Mouse (Mus musculus): ENCODE data around the gene Klhl29. TPM values are rescaled to one million over a fixed set of nuclear protein-coding genes. Genes with fewer than 3 reads are reported as not detected.

The Klhl29 gene
- total RNA-seq, 2 experiments from 2014 or later = 39.8 to 51.9 TPM

DNA sequence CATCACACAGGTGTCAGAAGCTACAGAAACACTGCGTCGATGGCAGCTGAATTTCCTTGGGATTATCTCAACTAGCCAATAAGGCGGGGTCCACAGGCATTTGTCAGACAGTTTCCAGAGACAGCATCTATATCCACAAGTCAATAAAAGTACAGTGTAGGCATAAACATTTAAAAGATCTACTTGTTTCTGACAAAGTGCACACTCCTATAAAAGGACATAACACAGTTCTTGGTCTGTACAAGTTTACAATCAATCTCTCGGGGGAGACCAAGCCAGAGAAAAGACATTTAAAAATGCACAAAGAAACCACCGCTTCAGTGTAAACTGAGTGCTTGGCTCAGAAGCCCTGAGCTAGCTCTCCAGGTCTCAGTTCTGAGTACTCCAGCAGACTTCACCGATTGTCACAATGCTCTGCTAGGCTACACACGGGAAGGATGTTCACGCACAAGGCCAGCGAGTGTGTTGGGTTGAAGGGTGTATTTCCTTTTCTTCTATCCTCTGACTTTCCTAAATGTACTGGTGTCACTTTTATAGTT is 59.4 kb downstream of the Klhl29 start:
- intact Hi-C loops (cut with DNase I) = no loop called here

GRCm38 (mm10) chr12:5307923-5308322 is 67.6 kb downstream of the Klhl29 start:
- intact Hi-C loops (cut with DNase I) = no loop called here
- DNase-seq (ENCODE audit: low spot score in 2 of 2) = no peak

More for the DNA sequence above, 59.4 kb downstream of the Klhl29 start:
- no peak for DNase-seq (ENCODE audit: low spot score in 2 of 2)

DNA sequence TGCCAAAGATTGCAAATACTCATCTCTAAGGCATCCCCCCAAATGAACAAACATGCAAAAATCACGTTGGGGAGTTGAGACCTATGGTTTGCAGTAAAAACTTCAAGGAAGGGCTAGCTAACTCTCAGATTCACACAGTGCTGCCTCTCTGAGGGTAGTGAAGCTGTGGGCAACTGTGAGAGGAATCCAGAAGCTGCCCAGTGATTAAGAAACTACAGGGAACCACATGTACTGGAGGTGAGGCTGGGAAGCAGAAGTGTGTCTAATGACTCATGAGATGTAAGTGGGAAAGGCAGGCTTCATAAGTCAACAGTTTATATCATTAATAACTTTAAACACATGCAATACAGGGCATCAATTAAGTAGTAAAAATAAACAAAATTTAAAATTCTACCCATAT is 70.0 kb downstream of the Klhl29 start:
- DNase-seq (ENCODE audit: low spot score in 2 of 2) = no peak
- intact Hi-C loops (cut with DNase I) = no loop called here

DNA sequence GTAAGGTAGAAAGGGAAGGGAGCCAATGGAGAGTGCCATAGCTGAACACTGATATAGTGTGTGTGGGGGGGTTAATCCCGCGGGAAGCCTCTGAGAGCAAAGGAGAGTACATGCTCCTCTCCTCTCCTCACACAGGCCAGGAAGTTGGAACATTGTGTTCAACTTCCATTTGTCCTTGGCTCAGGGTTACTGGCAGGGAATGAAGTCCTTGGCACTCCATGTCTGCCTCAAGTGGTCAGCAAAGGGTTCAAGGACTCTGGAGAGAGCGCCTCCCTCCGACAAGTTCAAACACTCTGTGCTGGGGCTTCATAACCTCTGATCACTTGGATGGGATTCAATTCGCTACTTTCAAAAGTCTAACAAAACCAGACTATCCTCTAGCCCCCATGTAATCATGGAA is 71.6 kb downstream of the Klhl29 start:
- intact Hi-C loops (cut with DNase I) = no loop called here
- no peak for DNase-seq (ENCODE audit: low spot score in 2 of 2)

DNA sequence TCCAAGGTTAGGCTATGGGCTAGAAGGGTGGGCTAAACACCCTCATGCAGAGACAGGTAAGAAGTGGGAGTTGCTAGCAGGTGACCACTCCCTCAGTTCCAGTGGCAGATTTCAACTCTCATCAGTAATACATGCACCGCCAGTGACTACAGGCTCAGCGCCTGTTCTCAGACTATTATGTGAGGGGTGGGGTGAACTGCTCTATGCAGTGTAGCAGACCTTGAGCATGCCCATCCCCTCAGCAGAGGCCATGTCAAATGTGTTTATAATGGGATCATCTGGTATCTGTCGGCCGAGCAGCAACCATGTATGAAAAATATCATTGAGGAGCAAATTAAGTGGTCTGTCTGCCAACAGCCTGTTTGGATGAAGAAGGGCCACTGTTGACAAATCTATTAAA is 72.4 kb downstream of the Klhl29 start:
- DNase-seq (ENCODE audit: low spot score in 2 of 2) = no peak
- intact Hi-C loops (cut with DNase I) = no loop called here

GRCm38 (mm10) chr12:5301841-5302240 is 73.6 kb downstream of the Klhl29 start:
- intact Hi-C loops (cut with DNase I) = no loop called here
- DNase-seq (ENCODE audit: low spot score in 2 of 2) = no peak

GRCm38 (mm10) chr12:5296422-5296821 is 79.1 kb downstream of the Klhl29 start:
- intact Hi-C loops (cut with DNase I) = no loop called here
- DNase-seq (ENCODE audit: low spot score in 2 of 2) = no peak

GRCm38 (mm10) chr12:5292316-5292715 is 83.2 kb downstream of the Klhl29 start:
- no peak for DNase-seq (ENCODE audit: low spot score in 2 of 2)
- intact Hi-C loops (cut with DNase I) = no loop called here

DNA sequence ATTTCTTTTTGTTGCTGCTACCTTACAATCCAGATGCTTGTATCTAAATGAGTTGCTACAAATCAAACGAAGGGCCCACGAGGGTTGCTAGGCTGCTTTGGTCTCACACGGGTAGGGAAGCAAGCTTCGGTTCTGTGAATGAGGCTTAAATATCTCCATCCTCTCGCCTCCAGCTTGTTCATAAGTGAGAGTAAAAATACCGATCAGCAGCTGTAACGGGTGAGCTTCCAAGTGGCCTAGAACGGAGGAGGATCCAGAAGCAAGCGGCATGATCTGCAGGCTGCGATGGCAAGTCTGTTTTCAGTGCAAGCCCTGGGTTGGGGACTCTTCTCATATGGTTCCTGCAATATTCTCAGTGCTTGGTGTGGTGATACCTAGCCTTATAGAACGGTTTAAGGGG is 89.9 kb downstream of the Klhl29 start:
- peak; percentile 43 to 44 for DNase-seq (ENCODE audit: low spot score in 2 of 2)
- intact Hi-C loops (cut with DNase I) = no loop called here

DNA sequence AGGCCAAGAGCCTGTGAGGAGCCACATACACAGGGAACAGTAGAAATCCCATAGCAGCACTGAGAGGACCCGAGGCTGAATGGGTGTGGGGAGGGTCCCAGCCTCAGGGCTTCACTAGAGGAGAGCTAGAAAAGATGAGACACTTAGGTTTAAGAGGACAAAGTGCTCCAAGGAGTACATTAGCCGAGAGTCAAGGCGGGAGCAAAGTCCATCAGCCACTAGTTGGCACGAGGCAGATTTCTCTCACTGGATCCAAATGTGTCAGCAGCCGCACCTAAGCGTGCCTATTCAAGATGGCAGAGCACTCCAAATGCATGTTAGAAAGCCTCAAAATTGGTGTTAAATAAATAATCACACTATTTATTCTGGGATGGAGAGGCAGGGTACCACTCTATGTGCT is 90.5 kb downstream of the Klhl29 start:
- intact Hi-C loops (cut with DNase I) = no loop called here
- DNase-seq (ENCODE audit: low spot score in 2 of 2) = no peak

DNA sequence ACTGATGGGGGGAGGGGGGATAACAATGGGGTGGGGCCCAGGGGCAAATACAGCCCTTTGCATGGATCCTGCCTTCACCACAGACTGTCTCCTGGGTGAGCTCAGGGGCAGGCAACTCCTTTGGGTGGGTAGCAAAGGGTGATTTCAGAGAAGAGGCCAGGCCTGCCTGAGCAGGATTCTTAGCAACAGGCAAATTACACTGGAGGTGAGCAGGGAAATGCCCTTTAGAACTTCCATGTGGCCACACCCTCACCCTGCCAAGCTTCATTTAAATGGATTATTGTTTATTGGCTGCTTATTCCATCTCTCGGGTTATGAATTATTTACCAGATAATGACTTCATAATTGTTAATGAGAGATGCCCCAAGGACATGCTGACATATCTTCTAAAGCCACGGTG is 91.8 kb downstream of the Klhl29 start:
- intact Hi-C loops (cut with DNase I) = no loop called here
- DNase-seq (ENCODE audit: low spot score in 2 of 2) = no peak

GRCm38 (mm10) chr12:5282611-5283010 is 92.9 kb downstream of the Klhl29 start:
- intact Hi-C loops (cut with DNase I) = no loop called here
- DNase-seq (ENCODE audit: low spot score in 2 of 2) = no peak

DNA sequence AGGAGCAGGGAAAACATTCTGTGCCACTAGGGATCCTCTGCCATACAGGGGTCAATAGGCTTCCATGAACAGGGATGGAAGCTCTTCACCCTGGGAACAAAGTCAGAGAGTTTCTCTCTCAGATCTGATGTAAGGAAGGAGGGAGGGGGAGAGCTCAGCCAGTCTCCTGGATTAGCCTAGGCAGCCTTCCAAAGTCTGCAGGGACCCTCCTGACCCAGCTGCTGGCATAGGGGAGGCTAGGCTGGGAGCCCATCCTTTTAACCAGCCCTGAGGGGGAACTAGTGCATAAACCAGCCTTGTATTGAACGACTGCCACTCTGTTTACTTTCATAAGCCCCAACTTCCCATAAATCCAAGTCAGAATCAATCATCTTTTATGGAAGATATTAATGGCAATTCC is 95.6 kb downstream of the Klhl29 start:
- DNase-seq (ENCODE audit: low spot score in 2 of 2) = no peak
- intact Hi-C loops (cut with DNase I) = loop anchor here (5.0 kb wide), 1 partner anchor 138 kb away; no protein-coding TSS in a partner anchor

GRCm38 (mm10) chr12:5277028-5277427 is 98.5 kb downstream of the Klhl29 start:
- intact Hi-C loops (cut with DNase I) = loop anchor here (5.0 kb wide), 1 partner anchor 135 kb away; no protein-coding TSS in a partner anchor
- no peak for DNase-seq (ENCODE audit: low spot score in 2 of 2)

DNA sequence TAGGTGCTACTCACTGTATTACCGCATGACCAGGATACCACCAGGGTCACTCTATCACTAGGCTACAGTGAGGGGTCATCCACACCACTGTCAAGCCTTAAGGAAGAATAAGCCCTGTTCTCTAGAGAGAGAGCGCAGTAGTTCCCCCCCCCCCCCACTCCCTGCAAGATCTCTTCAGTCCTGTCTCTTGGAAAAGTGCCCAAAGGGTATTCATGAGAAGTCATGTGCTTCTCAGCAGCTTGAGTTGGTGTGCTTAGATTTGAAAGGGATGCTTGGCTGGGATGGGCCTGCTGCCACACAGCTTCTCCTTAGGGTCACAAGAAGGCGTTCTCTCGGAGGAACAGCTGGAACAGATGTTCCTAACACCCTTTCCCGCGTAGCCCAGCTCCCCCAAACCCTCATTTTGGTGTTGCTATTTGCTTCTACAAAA is 100.0 kb downstream of the Klhl29 start:
- intact Hi-C loops (cut with DNase I) = loop anchor here (5.0 kb wide), 1 partner anchor 133 kb away; no protein-coding TSS in a partner anchor

DNA sequence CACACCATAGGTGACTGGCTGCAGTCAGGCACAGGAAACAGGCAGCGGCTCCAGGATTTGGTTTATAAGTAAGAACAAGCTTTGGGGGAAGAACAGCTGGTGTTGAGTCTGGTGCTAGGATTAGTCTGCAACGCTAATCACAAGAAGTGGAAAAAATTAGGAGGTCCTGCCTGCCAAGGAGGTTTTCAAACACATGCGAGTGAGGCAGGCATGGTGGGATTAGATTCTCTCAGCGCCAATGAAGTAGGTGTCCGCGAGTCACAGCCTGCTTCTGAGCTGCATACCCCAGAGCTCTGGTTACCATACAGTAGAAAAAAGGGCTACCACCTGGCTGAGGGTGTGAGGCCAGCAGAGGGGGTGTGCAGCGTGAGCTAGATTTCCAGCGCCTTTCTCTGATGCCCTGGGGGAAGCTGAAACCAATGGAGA is 101.0 kb downstream of the Klhl29 start:
- intact Hi-C loops (cut with DNase I) = no loop called here
- DNase-seq (ENCODE audit: low spot score in 2 of 2) = peak; percentile 55 to 67

More for the DNA sequence above, 100.0 kb downstream of the Klhl29 start:
- DNase-seq (ENCODE audit: low spot score in 2 of 2) = no peak

- peak; percentile 58 to 59 for DNase-seq (ENCODE audit: low spot score in 2 of 2)
- intact Hi-C loops (cut with DNase I) = no loop called here
Measured at GRCm38 (mm10) chr12:5273316-5274047, 102.0 kb downstream of the Klhl29 start.

DNA sequence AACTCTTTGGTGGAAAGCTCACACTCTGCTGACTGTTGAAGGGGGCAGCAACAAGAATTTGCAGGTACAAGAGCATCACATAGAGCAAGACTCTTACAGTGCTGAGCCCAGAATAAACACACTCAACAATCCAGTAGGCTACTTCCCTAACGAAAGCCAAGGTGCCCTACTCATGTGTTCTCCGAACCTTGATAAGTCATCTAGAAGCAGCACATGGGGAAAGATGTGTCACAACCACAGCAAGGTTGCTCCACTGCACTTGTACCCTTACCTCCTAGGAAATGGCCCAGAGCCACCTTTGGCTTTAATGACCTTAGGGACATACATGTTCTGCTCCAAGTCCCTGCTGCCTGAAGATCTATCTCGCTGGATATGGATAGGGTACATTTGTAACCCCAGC is 105.0 kb downstream of the Klhl29 start:
- intact Hi-C loops (cut with DNase I) = no loop called here
- no peak for DNase-seq (ENCODE audit: low spot score in 2 of 2)

DNA sequence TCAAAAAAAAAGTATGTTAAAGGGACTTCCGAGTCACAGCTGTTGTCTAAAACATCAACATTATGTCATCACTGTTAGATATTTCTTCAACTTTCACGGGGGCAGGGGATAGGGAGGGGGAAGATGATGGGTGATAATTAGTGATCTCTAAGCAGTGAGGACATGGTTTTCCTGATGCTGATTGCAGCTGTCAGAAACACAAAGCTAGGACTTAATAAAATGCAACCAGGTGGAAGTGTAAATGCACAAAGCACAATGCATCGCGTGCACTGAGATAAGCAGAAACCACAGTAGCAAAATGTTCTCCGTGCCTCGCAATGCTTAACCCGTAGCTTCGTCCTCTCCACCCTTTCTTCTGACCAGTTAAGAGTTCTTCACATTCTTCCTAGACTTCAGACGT is 105.5 kb downstream of the Klhl29 start:
- DNase-seq (ENCODE audit: low spot score in 2 of 2) = no peak
- intact Hi-C loops (cut with DNase I) = no loop called here

DNA sequence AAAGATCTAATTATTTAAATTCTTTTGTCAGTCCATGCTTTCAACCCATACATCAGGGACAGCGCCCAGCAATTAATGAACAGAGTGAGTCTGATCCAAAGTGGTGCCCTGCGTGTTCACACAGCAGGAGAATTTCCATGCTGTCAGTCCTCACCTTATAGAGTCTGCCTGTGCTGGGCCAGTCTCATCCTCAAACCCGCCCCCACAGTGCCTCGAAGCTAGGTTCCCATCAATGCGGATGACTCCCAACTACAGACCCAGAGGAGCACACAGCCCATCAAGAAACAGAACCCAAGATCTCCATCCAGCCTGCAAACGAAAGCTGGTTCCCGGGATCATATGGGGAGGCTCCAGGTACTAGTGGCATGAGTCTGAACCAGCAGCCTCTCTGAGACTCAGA is 106.4 kb downstream of the Klhl29 start:
- intact Hi-C loops (cut with DNase I) = no loop called here
- DNase-seq (ENCODE audit: low spot score in 2 of 2) = no peak

DNA sequence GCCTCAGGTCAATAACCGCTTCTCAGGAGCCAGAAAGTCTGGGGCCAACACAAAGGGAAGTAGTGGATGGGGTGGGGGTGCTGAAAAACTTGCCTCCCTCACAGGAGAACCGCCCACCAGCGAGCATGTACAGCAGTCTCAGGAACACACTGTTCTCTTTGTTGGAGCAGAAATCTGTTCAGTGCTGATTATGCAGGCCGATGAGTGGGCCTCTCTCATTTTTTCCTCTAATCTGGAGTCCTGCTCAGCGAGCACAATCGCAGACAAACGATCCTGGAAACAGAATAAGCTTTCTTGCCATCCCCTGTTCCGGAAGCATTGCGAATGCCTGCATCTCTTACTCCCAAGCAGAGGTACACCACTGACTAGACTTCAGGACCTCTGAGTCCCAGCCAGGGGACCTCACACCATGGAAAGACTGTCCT is 107.3 kb downstream of the Klhl29 start:
- intact Hi-C loops (cut with DNase I) = no loop called here

More for the DNA sequence above, 107.3 kb downstream of the Klhl29 start:
- DNase-seq (ENCODE audit: low spot score in 2 of 2) = peak; percentile 81 to 88

Measured in left cerebral cortex, postnatal 36 days (tissue).